Mouse (Mus musculus) left cerebral cortex, postnatal 4 days (tissue): Measurements from ENCODE around the gene Dkc1. TPM values are rescaled to one million over a fixed set of nuclear protein-coding genes. Genes with fewer than 3 reads are reported as not detected.

Experiments
- DNase-seq: peaks from one replicate; pipeline ENCODE4 v3.0.0-alpha.2; 2022
- intact Hi-C: fragments of 180-260 bp; cut with DNase I; formaldehyde crosslinking; loops from one replicate; pipeline ENCODE4 v1.15.1; 2025
- total RNA-seq, 2 experiments: library from RNA; stranded (reverse); gene quantifications; 2 replicates each; pipeline ENCODE4 v1.2.3; 2021

Gene Dkc1
- total RNA-seq, result 10 to 100 TPM; 29.8 to 32.8 TPM

DNA sequence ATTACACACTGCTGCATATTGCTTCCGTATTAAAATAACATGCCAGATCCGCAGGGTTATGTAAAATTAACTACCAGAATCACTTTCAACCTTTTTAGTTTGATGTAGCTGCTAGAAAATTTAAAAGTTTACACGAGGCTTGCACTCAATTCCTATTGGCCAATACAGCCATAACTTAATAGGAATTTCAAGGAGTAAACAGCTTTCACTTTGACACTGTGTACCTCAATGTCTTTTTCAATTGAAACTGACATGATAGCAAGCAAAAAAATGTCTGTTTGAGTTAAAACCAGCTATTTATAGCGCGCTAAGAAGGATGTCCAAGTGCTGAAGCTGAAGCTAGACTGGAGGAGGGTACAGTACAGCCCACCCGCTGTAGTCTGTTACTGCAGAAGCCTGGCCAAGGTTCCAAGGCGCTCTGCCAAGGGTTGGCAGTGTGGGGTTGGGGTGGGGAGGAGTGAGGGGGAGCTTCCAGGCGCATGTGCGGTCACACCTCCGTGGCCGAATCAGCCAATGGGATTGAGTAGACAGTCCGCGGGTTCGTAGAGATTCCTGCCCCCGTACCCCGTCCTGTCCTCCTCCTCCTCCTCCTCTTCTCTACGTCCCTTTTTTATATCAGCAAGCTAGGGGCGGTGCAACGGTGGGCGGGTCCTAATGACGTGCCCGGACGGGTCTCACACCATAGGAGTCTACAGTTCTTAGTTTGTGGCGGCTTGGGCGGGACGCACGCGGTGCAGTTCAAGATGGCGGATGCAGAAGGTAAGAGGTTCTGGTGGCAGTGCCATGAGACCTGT lies at the start of gene Dkc1:
Gene Dkc1, plus strand, starts transcription at position 486 of the 794 bp plus-strand sequence.
- intact Hi-C loops, result no loop called here
- DNase-seq, result peak; percentile 97

DNA sequence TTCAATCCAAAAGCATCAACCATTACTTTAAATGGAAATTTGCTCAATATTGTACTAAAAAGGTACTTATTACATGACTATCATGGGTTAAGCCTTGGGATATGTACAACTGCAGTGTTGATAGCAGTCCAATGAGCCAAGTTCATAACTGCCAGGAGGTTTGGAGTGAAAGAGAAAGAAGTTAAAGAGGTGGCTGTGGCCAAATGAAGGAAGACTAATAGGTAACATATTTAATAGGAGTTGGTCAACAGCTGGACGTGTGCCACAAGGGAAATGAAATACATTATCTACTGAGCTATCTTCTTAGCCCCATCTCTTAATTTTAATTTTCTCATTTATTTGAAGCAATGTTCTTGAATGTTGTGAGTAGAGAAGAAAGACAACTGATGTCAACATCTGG lies 49.7 kb upstream of the Dkc1 start:
- intact Hi-C loops, result no loop called here
- no peak for DNase-seq

DNA sequence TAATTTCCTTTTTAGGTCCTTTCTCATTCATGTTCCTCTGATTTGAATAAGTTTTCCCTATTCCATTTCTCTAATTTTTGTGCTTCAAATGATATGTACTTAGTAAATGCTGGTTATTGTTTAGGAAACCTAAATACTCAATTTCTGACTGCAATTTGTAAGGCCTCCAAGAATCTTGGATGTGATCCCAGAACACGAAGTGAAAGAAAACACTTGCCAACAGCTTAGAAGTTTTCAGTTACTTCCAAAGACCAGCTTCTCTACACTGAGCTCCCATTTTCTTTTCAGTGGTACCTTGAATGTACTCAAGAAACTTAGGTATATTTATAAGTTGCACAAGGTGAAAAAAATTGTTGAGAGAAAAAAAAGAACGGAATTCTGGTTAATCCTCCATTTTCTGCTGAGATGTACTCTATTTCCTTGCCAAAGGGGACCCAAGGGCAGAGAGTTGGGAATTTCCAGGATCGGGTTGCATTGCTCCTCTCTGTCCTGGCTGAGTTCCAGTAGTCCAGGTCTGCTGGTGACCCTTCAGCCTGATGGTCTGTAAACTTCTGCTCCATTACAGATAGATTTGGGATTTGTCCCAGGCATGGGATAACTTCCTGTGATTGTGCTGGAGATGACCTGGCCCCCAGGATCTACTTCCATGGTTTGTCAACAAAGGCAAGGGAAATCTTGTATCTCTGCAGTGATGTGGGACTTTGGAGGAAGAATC lies 48.6 kb upstream of the Dkc1 start:
- intact Hi-C loops, result no loop called here
- no peak for DNase-seq

DNA sequence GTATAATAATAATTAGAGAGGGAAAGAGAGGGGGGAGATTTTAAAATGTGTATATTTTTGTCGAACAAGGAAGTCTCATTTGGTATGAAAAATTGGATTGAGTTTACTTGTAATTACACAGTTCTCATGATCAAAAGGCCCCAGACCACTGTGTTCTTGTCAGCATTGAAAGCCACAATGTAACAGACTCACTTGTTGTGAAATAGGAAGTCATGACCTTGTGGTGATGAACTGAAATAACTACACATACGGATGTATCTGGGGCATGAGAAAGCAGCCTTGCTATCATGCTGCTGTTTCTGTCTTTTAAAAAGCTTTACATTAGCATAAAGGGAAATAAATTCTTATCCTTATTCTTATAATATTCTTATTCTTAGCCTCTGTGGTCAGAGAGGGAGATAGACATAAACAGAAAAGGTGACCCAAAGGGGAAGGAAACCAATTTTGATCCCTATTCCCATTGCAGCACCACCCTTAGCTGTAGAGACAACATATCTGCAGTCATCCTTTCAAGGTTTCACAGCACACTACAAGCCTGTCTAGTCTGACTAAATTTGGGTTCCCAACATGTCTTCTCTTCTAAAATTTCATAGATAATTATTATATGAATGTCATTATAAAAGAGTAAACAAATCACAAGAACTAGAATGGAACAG lies 39.4 kb upstream of the Dkc1 start:
- intact Hi-C loops, result no loop called here
- no peak for DNase-seq

DNA sequence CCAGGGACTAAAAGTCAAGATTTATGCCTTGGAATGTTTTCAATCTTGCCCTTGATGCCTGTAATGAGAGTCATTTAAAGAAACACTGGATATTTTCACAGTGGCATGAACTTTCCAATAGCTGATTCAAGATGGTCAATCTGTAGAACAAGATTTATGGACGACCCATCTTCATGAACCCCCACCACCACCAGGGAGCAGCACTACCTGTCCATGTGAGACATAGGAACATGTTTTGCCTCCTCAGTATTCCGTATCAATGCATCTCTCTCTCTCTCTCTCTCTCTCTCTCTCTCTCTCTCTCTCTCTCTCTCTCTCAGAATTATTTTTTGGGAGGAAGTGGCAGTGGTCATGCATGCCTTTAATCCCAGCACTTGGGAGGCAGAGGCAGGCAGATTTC lies 13.3 kb upstream of the Dkc1 start:
- intact Hi-C loops, result no loop called here
- DNase-seq, result peak; percentile 8

DNA sequence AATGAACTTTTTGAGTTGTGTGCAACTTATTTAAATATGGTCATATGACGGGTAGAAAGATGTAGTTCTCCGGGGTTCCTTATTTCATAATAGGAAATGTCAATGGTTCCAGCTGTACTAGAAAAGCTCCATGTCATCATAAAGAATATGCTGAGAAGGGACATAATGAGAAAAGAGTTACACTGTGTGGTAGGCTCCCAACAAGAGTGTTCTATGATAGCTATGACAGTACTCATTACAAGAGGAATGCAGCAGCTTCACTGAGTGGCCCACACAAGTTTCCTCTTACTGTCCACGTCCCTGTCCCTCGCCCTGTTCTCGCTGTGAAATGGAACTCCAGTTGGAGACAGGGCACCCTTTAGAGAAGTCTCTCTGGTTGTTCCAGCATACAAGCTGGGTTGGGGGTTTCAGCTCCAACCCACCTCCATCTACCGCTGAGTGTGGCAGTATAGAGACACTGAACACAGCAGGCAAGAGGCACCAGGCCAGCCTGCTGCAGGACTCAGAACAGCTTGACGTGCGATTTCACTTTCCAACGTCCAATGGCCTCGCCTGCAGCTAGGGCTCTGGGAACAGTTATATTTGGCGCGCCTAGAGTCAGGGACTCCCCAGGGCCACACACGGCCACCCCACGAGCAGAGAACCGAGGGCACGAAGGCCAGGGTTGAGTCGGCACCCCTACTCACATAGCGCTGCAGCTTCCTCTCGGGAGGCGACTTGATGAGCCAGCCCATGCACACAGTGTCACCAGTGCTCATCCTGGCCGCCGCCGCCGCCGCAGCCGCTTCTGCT lies 11.5 kb upstream of the Dkc1 start:
- intact Hi-C loops, result no loop called here
- DNase-seq, result peak; percentile 4

DNA sequence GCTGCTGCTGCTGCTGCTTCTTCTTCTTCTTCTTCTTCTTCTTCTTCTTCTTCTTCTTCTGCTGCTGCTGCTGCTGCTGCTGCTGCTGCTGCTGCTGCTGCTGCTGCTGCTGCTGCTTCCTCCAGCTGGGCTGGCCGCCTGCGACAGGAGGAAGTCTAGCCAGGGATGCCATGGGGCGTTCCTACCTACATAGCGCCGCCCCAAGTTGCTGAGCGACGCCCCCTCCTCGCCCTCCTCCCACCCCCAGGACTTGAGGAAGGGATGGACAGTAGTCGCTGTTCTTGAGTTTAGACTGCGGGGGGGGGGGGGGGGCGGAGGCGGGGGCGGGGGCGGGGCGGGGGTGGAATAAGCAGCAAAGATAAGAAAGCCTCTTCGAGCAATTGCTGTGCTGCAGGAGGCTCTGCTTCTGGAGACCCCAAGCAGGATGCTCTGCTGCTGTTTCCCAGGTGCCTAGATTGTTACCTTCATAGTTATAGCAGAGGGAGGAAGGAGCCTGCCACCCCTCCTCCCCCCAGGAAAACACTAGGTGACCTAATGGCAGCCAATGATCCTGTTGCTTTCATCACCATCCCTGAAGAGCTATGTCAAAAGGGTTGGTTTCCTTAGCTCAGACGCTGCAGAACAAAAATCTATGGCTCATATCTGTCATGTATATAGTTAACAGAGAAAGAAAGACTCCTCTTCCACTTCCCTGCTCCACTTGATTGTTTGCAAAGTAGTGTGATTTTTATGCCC lies 10.7 kb upstream of the Dkc1 start, which contains the start of gene Gab3:
Gene Gab3, minus strand, starts transcription at position 685 of the 735 bp plus-strand sequence.
- DNase-seq, result peak; percentile 45
- intact Hi-C loops, result no loop called here

DNA sequence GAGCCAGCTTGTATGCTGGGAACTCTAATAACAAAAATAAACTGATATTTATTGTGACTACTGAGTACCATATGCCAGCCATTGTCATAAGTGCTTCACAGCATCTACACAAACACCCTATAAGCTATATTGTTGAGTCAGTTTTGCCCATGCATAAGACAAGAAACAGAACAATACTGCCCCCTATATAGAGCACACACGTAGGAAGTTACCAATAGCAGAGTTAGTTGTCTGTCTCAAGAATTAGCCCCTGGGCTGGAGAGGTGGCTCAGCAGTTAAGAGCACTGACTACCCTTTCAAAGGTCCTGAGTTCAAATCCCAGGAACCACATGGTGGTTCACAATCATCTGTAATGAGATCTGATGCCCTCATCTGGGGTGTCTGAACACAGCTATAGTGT lies 10.0 kb upstream of the Dkc1 start:
- DNase-seq, result no peak
- intact Hi-C loops, result no loop called here

DNA sequence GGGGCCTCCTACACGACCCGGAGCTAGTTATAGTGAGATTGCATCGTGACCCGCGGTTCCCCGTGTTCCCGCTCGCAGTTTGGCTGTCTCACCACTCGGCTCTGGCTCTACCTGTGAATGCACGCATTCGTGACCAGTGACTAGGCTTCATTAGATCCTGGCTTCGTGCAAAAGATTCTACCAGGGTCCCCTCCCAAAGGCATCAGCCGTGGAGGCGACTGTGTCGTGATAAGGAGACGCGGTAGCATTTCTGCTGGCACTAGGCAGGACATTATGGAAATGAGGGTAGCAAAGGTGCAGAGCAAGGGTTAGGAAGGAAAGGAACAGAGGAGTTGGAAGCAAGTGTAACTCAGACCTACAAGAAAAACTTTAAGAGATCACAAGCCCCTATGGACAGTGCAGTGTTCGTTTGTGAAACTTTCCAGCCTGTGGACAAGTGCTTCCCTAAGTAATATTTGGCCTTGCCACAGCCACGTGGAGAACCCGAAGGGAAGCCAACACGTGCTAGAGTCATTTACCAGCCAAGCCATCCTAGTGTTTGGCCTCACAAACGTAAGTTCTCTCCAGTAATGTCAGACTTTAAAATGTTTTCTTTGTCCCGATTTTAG lies 613 bp downstream of the Dkc1 start:
- intact Hi-C loops, result no loop called here
- peak; percentile 1 for DNase-seq

DNA sequence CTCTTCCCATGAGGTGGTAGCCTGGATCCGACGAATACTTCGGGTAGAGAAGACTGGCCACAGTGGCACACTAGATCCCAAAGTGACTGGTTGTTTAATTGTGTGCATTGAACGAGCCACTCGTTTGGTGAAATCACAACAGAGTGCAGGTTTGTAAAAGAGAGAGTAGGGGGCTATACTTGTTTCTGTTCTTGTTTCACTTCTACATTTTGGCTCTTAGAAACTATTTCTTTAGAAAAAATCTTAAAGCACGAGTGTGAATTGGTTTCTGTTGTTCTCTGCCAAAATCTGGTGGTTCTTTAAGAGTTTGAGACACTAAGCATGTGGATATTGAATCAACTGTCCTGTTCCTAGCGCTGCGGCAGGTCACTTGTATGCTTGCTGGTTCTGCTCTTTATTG lies 3.1 kb downstream of the Dkc1 start:
- DNase-seq, result no peak
- intact Hi-C loops, result no loop called here

DNA sequence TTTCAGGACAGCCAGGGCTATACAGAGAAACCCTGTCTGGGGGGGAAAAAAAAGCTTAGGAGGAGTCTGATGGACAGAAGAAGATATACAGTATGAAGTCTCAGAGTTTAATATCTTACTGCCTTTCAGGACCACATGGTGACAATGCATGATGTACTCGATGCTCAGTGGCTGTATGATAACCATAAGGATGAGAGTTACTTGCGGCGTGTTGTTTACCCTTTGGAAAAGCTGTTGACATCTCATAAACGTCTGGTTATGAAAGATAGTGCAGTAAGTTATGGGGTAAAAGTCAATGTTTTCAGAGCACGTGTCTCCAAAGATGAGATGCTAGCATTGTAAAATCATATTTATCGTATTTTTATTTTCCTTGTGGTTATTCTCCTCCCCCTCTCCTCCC lies 6.6 kb downstream of the Dkc1 start:
- DNase-seq, result no peak
- intact Hi-C loops, result no loop called here

DNA sequence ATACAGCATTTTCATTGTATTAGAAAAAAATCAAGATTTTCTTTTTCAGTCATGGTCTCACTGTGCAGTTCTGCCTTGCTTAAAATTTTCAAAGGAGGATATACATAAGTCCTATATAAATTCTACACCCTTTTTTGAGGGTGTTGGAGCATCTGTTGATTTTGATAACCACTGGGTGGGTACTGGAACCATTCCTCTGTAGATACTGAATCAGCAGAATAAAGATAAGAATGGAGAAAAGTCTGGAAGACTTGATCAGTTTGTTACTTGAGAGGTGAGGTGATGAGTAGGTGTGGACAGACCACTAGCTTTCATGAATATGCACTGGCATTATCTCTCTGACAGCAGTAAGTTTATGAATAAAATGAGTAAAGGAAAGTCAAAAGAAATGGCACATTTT lies 19.9 kb downstream of the Dkc1 start:
- intact Hi-C loops, result no loop called here
- no peak for DNase-seq

DNA sequence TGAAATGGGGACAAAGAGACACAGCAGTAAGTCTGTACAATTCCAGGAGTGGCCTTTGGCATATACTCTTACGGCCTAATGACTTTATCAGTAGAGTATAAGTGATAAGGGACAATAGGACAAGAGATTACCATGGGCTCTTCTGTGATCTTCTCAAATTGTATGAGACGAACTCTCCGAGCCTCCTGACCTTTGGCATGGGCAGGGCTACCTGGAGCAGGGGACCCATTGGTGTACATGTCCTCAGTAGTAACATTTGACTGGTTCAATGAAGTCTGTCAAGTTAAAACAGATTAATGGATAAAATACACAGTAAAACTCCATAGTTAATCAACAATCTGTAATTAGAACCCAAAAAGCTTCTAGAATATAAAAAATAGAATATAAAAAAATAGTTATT lies 30.0 kb downstream of the Dkc1 start:
- intact Hi-C loops, result no loop called here
- no peak for DNase-seq

DNA sequence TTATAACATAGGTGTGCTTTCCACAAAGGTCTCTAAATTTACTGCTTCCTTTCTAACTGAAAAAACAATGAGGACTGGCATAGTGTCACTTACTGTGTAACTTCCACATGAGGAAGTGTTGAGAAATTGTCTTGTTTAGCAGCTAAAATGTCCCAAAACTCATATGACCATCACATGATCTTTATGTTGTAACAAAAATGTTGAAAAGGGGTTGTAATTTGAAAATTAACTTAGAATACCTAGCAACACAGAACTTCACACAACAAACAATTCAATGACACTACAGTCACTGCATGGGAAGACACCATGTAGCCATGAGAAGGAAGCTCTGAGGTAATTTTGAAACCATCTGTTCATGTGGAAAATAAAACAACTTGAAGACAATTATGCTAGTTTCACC lies 31.2 kb downstream of the Dkc1 start:
- no peak for DNase-seq
- intact Hi-C loops, result no loop called here

DNA sequence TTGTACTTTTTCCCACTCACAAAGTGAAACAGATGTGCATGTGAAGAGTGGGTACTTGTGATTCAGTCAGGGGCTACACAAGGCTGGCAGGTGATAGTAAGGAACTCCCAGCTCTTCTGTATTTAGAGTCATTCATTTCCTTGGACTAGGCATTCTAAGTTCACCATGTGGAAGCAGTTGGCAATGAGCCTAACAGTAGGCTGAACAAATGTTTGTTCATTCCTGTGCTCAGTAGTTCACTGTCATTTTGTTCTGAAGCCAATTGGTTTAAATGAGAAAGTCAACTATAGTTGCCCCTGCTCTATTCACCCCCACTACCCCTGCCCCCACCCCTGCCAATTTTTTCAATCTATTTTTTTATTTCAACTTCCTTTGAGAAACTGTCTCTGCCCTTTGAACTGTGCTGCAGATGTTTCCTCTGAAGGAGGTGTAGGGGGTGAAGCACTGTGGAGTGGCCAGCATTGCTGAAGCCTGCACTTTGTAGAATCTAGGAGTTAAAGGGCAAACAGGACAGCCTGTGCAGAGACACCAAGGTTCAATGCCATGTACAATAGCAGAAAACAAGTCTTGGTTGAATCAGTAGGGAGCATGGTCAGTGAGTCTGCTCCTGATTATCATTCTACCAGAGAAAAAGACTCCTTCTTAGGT lies 32.8 kb downstream of the Dkc1 start:
- DNase-seq, result no peak
- intact Hi-C loops, result no loop called here

DNA sequence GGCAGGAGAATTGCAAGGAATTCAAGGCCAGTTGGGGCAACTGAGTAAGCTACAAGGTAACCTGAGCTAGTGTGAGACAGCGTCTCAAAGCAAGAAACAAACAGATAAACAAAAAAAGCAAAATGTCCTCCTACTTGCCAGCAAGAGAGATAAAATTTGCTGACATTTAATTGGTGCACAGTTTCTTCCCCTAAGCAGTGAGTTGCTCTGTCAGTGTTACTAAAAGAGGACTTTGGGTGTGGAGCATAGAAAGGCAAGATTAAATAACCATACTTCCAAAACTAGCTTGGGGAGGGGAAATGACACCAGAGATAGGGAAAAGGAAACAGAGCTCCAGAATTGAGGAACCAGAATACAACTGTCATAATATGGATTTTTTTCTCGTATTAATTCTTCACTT lies 33.8 kb downstream of the Dkc1 start:
- intact Hi-C loops, result no loop called here
- no peak for DNase-seq

DNA sequence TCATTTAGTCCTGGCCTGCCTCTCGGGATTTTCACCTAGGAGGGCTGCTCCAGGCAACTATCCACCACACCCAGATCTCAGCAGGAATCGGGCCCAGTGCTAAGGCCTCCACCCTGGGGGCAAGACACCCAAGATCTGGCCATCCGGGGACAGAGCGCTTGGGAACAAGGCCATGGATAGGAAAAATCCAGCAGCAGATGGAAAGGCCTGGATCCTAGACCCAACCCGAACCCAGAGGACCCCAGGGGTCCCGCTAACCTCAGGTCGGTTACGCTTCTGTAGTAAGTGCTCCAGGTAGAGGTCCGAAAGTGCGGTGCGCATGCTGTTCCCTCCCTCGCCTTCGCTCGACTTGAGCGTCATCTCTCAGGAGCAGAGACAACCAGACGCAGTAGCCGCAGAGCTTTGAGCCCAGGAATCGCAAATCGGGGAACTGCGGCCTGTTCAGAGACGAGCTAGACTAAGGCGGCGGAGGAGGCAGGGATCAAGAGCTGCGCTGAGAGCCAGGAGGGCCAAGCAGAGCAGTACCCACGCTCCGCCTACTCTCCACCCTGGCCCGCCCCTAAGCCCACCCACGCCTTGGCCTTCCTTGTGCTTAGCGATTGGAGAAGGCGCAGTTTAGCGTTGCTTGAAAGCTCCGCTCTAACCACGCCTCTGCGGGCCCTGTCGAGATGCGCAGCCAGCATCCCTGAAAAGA lies 35.0 kb downstream of the Dkc1 start, which contains the start of gene Mpp1:
Gene Mpp1, minus strand, starts transcription at position 550 of the 694 bp plus-strand sequence.
- peak; percentile 80 for DNase-seq
- intact Hi-C loops, result no loop called here

DNA sequence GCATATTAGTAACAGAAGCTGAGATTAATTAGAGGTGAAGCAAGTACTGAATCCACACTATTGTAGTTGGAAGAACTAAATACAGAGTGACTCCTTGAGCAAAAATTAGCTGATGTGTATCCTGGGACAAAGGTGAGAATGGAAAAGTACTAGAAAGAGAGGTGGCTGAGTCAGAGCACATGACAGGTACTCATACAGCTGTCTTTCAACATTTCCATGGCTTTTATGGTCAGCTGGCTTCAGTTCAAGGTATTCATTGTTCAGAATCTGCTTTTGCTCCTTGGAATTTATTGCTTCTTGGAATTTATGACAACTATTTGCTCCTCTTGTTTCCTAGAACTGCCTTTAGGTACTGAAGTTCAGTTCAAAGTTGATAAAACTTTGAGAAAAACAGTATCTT lies 41.3 kb downstream of the Dkc1 start:
- intact Hi-C loops, result no loop called here
- no peak for DNase-seq

DNA sequence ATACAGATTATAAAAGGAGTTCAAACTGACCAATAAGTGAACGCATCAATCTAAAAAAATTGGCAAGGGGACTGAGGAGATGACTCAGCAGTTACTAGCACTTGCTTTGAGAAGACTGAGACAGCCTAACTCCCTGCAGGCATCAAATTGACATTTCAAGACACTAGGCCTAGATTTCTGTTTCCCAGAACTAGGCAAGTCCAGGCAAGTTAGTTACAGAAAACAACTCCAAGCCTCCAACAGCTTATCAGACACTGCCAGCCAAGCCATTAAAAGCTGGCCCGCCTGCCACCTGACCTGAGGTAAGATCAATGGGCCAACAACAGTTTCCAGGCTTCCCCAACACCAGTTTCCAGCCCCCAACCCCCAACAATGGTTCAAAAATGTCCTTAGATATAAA lies 42.1 kb downstream of the Dkc1 start:
- no peak for DNase-seq
- intact Hi-C loops, result no loop called here
